Comparison of ENCODE assay signal across 33 mouse cellular contexts in the genomic region with DNA sequence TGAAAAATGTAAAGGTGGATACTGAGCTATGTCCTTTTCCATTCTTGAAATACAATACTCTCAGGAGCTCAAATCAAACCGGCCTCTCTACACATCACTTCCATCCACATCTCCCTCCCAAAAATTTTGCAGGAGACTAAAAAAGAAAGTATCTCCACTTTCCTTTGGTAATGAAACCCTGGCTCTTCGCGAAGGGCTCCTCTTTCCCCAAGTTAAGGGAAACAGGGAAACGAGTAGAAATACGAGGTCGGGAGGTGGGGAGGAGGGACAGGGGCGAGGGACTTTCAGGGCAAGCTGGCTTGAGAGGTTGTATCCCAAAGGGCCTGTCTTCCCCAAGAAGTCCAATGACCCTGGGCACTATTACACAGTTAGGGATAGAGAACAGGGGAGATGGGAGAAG. TPM values are rescaled to one million over a fixed set of nuclear protein-coding genes. Genes with fewer than 3 reads are reported as not detected.
DNase-seq lines count a peak whose midpoint lies in the region; ATAC-seq and TF ChIP-seq lines count a peak whose summit lies in the region.
"Had no signal": no experiment of that assay in that cellular context is flagged by ENCODE, and none has a peak within 500 bp of the region (broad histone marks: within the 10 kb centered on the region; RNA-seq: fewer than 3 reads in every experiment).

No protein-coding gene starts in this region.

- DNase-seq in heart, postnatal 10 days = no peak
- peak; percentile 40 for DNase-seq in hindbrain, embryonic 11.5 days (ENCODE audit: low spot score)
- no peak for DNase-seq in hindbrain, postnatal 0 days (ENCODE audit: low spot score)
- peak; percentile 93 for DNase-seq in midbrain, embryonic 11.5 days (ENCODE audit: low spot score, missing footprints)
- no peak for DNase-seq in midbrain, postnatal 0 days (ENCODE audit: low spot score)
- DNase-seq in frontal cortex, postnatal 36 days (ENCODE audit: low spot score in 2 of 2) = no peak
- DNase-seq: adrenal gland, adult 2 months; cerebellum, adult 11 months; cerebellum, adult 9-11 months; gastrocnemius, adult 2 months; kidney, postnatal 10 days; left cerebral cortex, postnatal 4 days; lung, adult 18-20 months; lung, postnatal 10 days; thymus, postnatal 25 days had no signal

- H3K4me2 ChIP-seq in heart, embryonic 13.5 days = peak overlapping the region; percentile 67
- no peak overlapping the region for H3K4me2 ChIP-seq in hindbrain, embryonic 11.5 days (replicated peaks; ENCODE audit: low read depth, low read length)
- no peak overlapping the region for H3K4me2 ChIP-seq in hindbrain, postnatal 0 days (ENCODE audit: low read depth, low read length)
- no peak overlapping the region for H3K4me2 ChIP-seq in midbrain, embryonic 11.5 days
- H3K4me2 ChIP-seq in midbrain, postnatal 0 days (ENCODE audit: low read depth, low read length, poor library complexity, severe bottlenecking) = no peak overlapping the region
- no peak overlapping the region; the same call in 1 of the 2 replicates for H3K4me2 ChIP-seq in stomach, embryonic 16.5 days (ENCODE audit: low read depth, low read length)
- H3K4me2 ChIP-seq: embryonic facial prominence, embryonic 12.5 days; forebrain, embryonic 12.5 days; hindbrain, embryonic 12.5 days; midbrain, embryonic 12.5 days had no signal

- peak overlapping the region; percentile 62 for H3K9ac ChIP-seq in heart, embryonic 13.5 days
- no peak overlapping the region for H3K9ac ChIP-seq in hindbrain, embryonic 11.5 days (ENCODE audit: low read depth, low read length)
- H3K9ac ChIP-seq in hindbrain, postnatal 0 days (replicated peaks; ENCODE audit: low read length) = no peak overlapping the region
- no peak overlapping the region for H3K9ac ChIP-seq in midbrain, embryonic 11.5 days (ENCODE audit: low read length)
- H3K9ac ChIP-seq in midbrain, postnatal 0 days (replicated peaks; ENCODE audit: low read length, poor library complexity, severe bottlenecking) = no peak overlapping the region
- H3K9ac ChIP-seq in stomach, embryonic 16.5 days (ENCODE audit: low read length) = no peak overlapping the region
- H3K9ac ChIP-seq: embryonic facial prominence, embryonic 12.5 days; forebrain, embryonic 12.5 days; hindbrain, embryonic 12.5 days; liver, embryonic 12.5 days; midbrain, embryonic 12.5 days had no signal

- H3K36me3 ChIP-seq in heart, embryonic 13.5 days = no peaks in the 10 kb centered on the region
- no peaks in the 10 kb centered on the region for H3K36me3 ChIP-seq in hindbrain, embryonic 11.5 days (ENCODE audit: control insufficient read depth, insufficient read depth, low read length)
- no peaks in the 10 kb centered on the region for H3K36me3 ChIP-seq in hindbrain, postnatal 0 days (ENCODE audit: insufficient read depth, low read length)
- H3K36me3 ChIP-seq in midbrain, embryonic 11.5 days (ENCODE audit: control insufficient read depth, insufficient read depth, low read length) = no peaks in the 10 kb centered on the region
- H3K36me3 ChIP-seq in midbrain, postnatal 0 days (ENCODE audit: insufficient read depth, low read length) = no peaks in the 10 kb centered on the region
- H3K36me3 ChIP-seq in stomach, embryonic 16.5 days (ENCODE audit: control insufficient read depth, insufficient read depth, low read length) = no peaks in the 10 kb centered on the region
- H3K36me3 ChIP-seq: embryonic facial prominence, embryonic 12.5 days; forebrain, embryonic 12.5 days; hindbrain, embryonic 12.5 days; liver, embryonic 12.5 days; midbrain, embryonic 12.5 days had no signal

- no peak for TF ChIP-seq CTCF in hindbrain, postnatal 0 days (IDR thresholded peaks at IDR 0.05; ENCODE audit: low read depth)
- no peak for TF ChIP-seq CTCF in midbrain, postnatal 0 days (IDR thresholded peaks at IDR 0.05)

- WGBS in heart, embryonic 13.5 days = 5% methylated on average over 7 of the region's 7 CpGs
- WGBS in hindbrain, embryonic 11.5 days = under 1% methylated on average over 7 of the region's 7 CpGs
- 1% methylated on average over 7 of the region's 7 CpGs for WGBS in hindbrain, postnatal 0 days
- under 1% methylated on average over 7 of the region's 7 CpGs for WGBS in midbrain, embryonic 11.5 days
- 0% methylated on average over 7 of the region's 7 CpGs for WGBS in midbrain, postnatal 0 days
- WGBS in stomach, embryonic 16.5 days = 9% methylated on average over 7 of the region's 7 CpGs

- no peaks in the 10 kb centered on the region for H3K9me3 ChIP-seq in heart, embryonic 13.5 days
- no peaks in the 10 kb centered on the region for H3K9me3 ChIP-seq in hindbrain, embryonic 11.5 days (ENCODE audit: control insufficient read depth, low read length)
- H3K9me3 ChIP-seq in hindbrain, postnatal 0 days (ENCODE audit: low read length) = no peaks in the 10 kb centered on the region
- H3K9me3 ChIP-seq in midbrain, embryonic 11.5 days (ENCODE audit: control insufficient read depth, low read length) = no peaks in the 10 kb centered on the region
- H3K9me3 ChIP-seq in midbrain, postnatal 0 days (ENCODE audit: low read length) = no peaks in the 10 kb centered on the region
- H3K9me3 ChIP-seq in stomach, embryonic 16.5 days (replicated peaks; ENCODE audit: control insufficient read depth, low read length) = no peaks in the 10 kb centered on the region
- H3K9me3 ChIP-seq: embryonic facial prominence, embryonic 12.5 days; forebrain, embryonic 12.5 days; hindbrain, embryonic 12.5 days; liver, embryonic 12.5 days; midbrain, embryonic 12.5 days had no signal

- intact Hi-C loops in heart, postnatal 10 days (cut with DNase I) = loop anchor here (5.0 to 10.0 kb wide), 2 partner anchors 108 to 550 kb away; no protein-coding TSS in a partner anchor

- no peak for ATAC-seq in heart, embryonic 13.5 days (ENCODE audit: extremely low read depth, insufficient number of reproducible peaks, low FRiP score, low TSS enrichment)
- no peak for ATAC-seq in hindbrain, embryonic 11.5 days (ENCODE audit: low FRiP score)
- no peak for ATAC-seq in hindbrain, postnatal 0 days
- no peak for ATAC-seq in midbrain, embryonic 11.5 days (ENCODE audit: low FRiP score)
- no peak for ATAC-seq in midbrain, postnatal 0 days (ENCODE audit: low FRiP score)
- no peak for ATAC-seq in stomach, embryonic 16.5 days (ENCODE audit: insufficient read depth, low FRiP score)
- ATAC-seq: liver, embryonic 12.5 days had no signal

- 0 out of 2 replicates have a peak overlapping the region, but pooled peaks have one; percentile 8 for H3K27ac ChIP-seq in heart, embryonic 13.5 days (replicated peaks)
- no peak overlapping the region for H3K27ac ChIP-seq in hindbrain, embryonic 11.5 days (ENCODE audit: low read depth, low read length)
- no peak overlapping the region for H3K27ac ChIP-seq in hindbrain, postnatal 0 days
- no peak overlapping the region for H3K27ac ChIP-seq in midbrain, embryonic 11.5 days (ENCODE audit: low read depth, low read length)
- H3K27ac ChIP-seq in midbrain, postnatal 0 days (ENCODE audit: low read depth, low read length) = no peak overlapping the region
- no peak overlapping the region for H3K27ac ChIP-seq in stomach, embryonic 16.5 days (ENCODE audit: low read length)
- H3K27ac ChIP-seq: embryonic facial prominence, embryonic 12.5 days; forebrain, embryonic 12.5 days; gastrocnemius, adult 2 months; hindbrain, embryonic 12.5 days; liver, embryonic 12.5 days; midbrain, embryonic 12.5 days had no signal

- peaks cover 29% of the 10 kb centered on the region for H3K4me1 ChIP-seq in heart, embryonic 13.5 days
- 0 out of 2 replicates have a peak, but pooled peaks cover 4% of the 10 kb centered on the region for H3K4me1 ChIP-seq in hindbrain, embryonic 11.5 days (replicated peaks; ENCODE audit: control insufficient read depth, insufficient read depth, low read length)
- no peaks in the 10 kb centered on the region for H3K4me1 ChIP-seq in hindbrain, postnatal 0 days (ENCODE audit: insufficient read depth, low read length)
- H3K4me1 ChIP-seq in midbrain, embryonic 11.5 days (ENCODE audit: control insufficient read depth, insufficient read depth, low read length) = peaks cover 15% of the 10 kb centered on the region; the same call in 1 of the 2 replicates
- H3K4me1 ChIP-seq in midbrain, postnatal 0 days (ENCODE audit: insufficient read depth, low read length) = no peaks in the 10 kb centered on the region
- peaks cover 13% of the 10 kb centered on the region for H3K4me1 ChIP-seq in stomach, embryonic 16.5 days (ENCODE audit: control insufficient read depth, insufficient read depth, low read length)

- peak overlapping the region; percentile 58 for H3K4me3 ChIP-seq in heart, embryonic 13.5 days
- H3K4me3 ChIP-seq in hindbrain, embryonic 11.5 days (ENCODE audit: low read depth, low read length) = no peak overlapping the region
- H3K4me3 ChIP-seq in hindbrain, postnatal 0 days (ENCODE audit: low read length) = no peak overlapping the region
- no peak overlapping the region for H3K4me3 ChIP-seq in midbrain, embryonic 11.5 days (ENCODE audit: low read depth, low read length)
- H3K4me3 ChIP-seq in midbrain, postnatal 0 days (ENCODE audit: low read depth, low read length) = no peak overlapping the region
- 0 out of 2 replicates have a peak overlapping the region, but pooled peaks have one; percentile 5 for H3K4me3 ChIP-seq in stomach, embryonic 16.5 days (replicated peaks; ENCODE audit: low read length)
- H3K4me3 ChIP-seq: embryonic facial prominence, embryonic 12.5 days; forebrain, embryonic 12.5 days; gastrocnemius, adult 2 months; hindbrain, embryonic 12.5 days; liver, embryonic 12.5 days; midbrain, embryonic 12.5 days had no signal

- peaks cover 97% of the 10 kb centered on the region for H3K27me3 ChIP-seq in heart, embryonic 13.5 days (replicated peaks)
- H3K27me3 ChIP-seq in hindbrain, embryonic 11.5 days (ENCODE audit: control insufficient read depth, insufficient read depth, low read length) = peaks cover 88% of the 10 kb centered on the region
- peaks cover 90% of the 10 kb centered on the region for H3K27me3 ChIP-seq in hindbrain, postnatal 0 days (ENCODE audit: insufficient read depth, low read length)
- peaks cover 98% of the 10 kb centered on the region for H3K27me3 ChIP-seq in midbrain, embryonic 11.5 days (ENCODE audit: control insufficient read depth, insufficient read depth, low read length)
- peaks cover 89% of the 10 kb centered on the region for H3K27me3 ChIP-seq in midbrain, postnatal 0 days (ENCODE audit: insufficient read depth, low read length)
- peaks cover 93% of the 10 kb centered on the region for H3K27me3 ChIP-seq in stomach, embryonic 16.5 days (ENCODE audit: control insufficient read depth, insufficient read depth, low read length)

RNA-seq across cellular contexts. Expression of gene Wt1, which starts 1.9 kb away (rescaled TPM):
- polyA plus RNA-seq in heart, embryonic 13.5 days (2015; fragmentation: Nextera tagmentation; extraction: Ambion mirVana) = 22.2 and 26.1 TPM in 2 replicates
- 10 to 100 TPM; 12.6 to 13.3 TPM for total RNA-seq in heart, postnatal 10 days (2021)
- polyA plus RNA-seq in hindbrain, embryonic 11.5 days (2014; fragmentation: Nextera tagmentation; extraction: Ambion mirVana) = 0.52 and 0.68 TPM in 2 replicates
- 0.32 and 1.9 TPM in 2 replicates for total RNA-seq in hindbrain, postnatal 0 days (2014; rRNA removed)
- polyA plus RNA-seq in hindbrain, postnatal 0 days (2015; fragmentation: Nextera tagmentation; extraction: Ambion mirVana) = 0.55 and 0.56 TPM in 2 replicates
- 0.08 TPM in 2 replicates for polyA plus RNA-seq in midbrain, embryonic 11.5 days (2014; fragmentation: Nextera tagmentation; extraction: Ambion mirVana)
- total RNA-seq in midbrain, postnatal 0 days (2014; rRNA removed) = 0.19 TPM in 1 of 2 replicates, not detected in the other
- 0.27 and 0.28 TPM in 2 replicates for polyA plus RNA-seq in midbrain, postnatal 0 days (2015; fragmentation: Nextera tagmentation; extraction: Ambion mirVana)
- 13.2 and 18.3 TPM in 2 replicates for polyA plus RNA-seq in stomach, embryonic 16.5 days (2015; fragmentation: Nextera tagmentation; extraction: Ambion mirVana)
- total RNA-seq: common myeloid progenitor, adult 5-6 weeks; gastrocnemius, adult 2 months; MEL; monocyte, adult 5-6 weeks; neutrophil, adult 5-6 weeks had no signal
- polyA plus RNA-seq: C2C12; forebrain, embryonic 12.5 days had no signal

RNA-seq across cellular contexts. Expression of gene Gm11060, which starts 32.6 kb away (rescaled TPM):
- polyA plus RNA-seq in heart, embryonic 13.5 days (2015; fragmentation: Nextera tagmentation; extraction: Ambion mirVana) = not detected in 2 replicates
- not detected for total RNA-seq in heart, postnatal 10 days (2021)
- polyA plus RNA-seq in hindbrain, embryonic 11.5 days (2014; fragmentation: Nextera tagmentation; extraction: Ambion mirVana) = not detected in 2 replicates
- total RNA-seq in hindbrain, postnatal 0 days (2014; rRNA removed) = not detected in 2 replicates
- not detected in 2 replicates for polyA plus RNA-seq in hindbrain, postnatal 0 days (2015; fragmentation: Nextera tagmentation; extraction: Ambion mirVana)
- not detected in 2 replicates for polyA plus RNA-seq in midbrain, embryonic 11.5 days (2014; fragmentation: Nextera tagmentation; extraction: Ambion mirVana)
- not detected in 2 replicates for total RNA-seq in midbrain, postnatal 0 days (2014; rRNA removed)
- not detected in 2 replicates for polyA plus RNA-seq in midbrain, postnatal 0 days (2015; fragmentation: Nextera tagmentation; extraction: Ambion mirVana)
- polyA plus RNA-seq in stomach, embryonic 16.5 days (2015; fragmentation: Nextera tagmentation; extraction: Ambion mirVana) = not detected in 2 replicates
- total RNA-seq: adrenal gland, adult 2 months; adrenal gland, postnatal 4 days; common myeloid progenitor, adult 5-6 weeks; gastrocnemius, adult 2 months; gastrocnemius, postnatal 4 days; layer of hippocampus, adult 18-20 months; layer of hippocampus, postnatal 14 days; left cerebral cortex, adult 8-10 months; left cerebral cortex, postnatal 4 days; MEL; monocyte, adult 5-6 weeks; neutrophil, adult 5-6 weeks had no signal
- polyA plus RNA-seq: adrenal gland, adult 2 months; C2C12; embryonic facial prominence, embryonic 12.5 days; forebrain, embryonic 12.5 days; hindbrain, embryonic 12.5 days; intestine, embryonic 14.5 days; liver, embryonic 12.5 days; midbrain, embryonic 12.5 days had no signal

Comparison
In these comparisons a context has a peak if more than half of its experiments do, and no peak if none do; other contexts are left out.
1. DNase-seq: peak in hindbrain, embryonic 11.5 days (single experiment) and midbrain, embryonic 11.5 days (single experiment); none in heart, postnatal 10 days (0 of 2), hindbrain, postnatal 0 days (single experiment), midbrain, postnatal 0 days (single experiment) and frontal cortex, postnatal 36 days (0 of 2).
2. H3K4me3 ChIP-seq: peak in heart, embryonic 13.5 days (single experiment) and stomach, embryonic 16.5 days (single experiment); none in hindbrain, embryonic 11.5 days (single experiment), hindbrain, postnatal 0 days (single experiment), midbrain, embryonic 11.5 days (single experiment) and midbrain, postnatal 0 days (single experiment).